In genomic region chr15:79131442-79131841, GRCm38 (mm10) we compare ENCODE assay signal across 7 mouse cellular contexts. TPM values are rescaled to one million over a fixed set of nuclear protein-coding genes. Genes with fewer than 3 reads are reported as not detected.
DNase-seq lines count a peak whose midpoint lies in the region; ATAC-seq and TF ChIP-seq lines count a peak whose summit lies in the region.

No protein-coding gene starts in this region.

- in situ Hi-C loops in Patski (cut with MboI; ENCODE audit: low pct_unique_long_range_greater_than_20kb) = no loop called here

- H3K4me3 ChIP-seq in liver, postnatal 0 days (ENCODE audit: low read depth, low read length) = no peak overlapping the region
- H3K4me3 ChIP-seq in intestine, embryonic 16.5 days (ENCODE audit: low read length) = no peak overlapping the region

- H3K4me2 ChIP-seq in liver, postnatal 0 days (ENCODE audit: low read depth, low read length) = no peak overlapping the region
- H3K4me2 ChIP-seq in intestine, embryonic 16.5 days (ENCODE audit: low read depth, low read length) = no peak overlapping the region

- H3K9me3 ChIP-seq in liver, postnatal 0 days (ENCODE audit: low read length) = no peaks in the 10 kb centered on the region
- H3K9me3 ChIP-seq in intestine, embryonic 16.5 days (ENCODE audit: control insufficient read depth, low read length) = no peaks in the 10 kb centered on the region

- H3K36me3 ChIP-seq in liver, postnatal 0 days (replicated peaks; ENCODE audit: insufficient read depth, low read length) = peaks cover 23% of the 10 kb centered on the region
- H3K36me3 ChIP-seq in intestine, embryonic 16.5 days (ENCODE audit: control insufficient read depth, insufficient read depth, low read length) = peaks cover 28% of the 10 kb centered on the region

- no peaks in the 10 kb centered on the region for H3K27me3 ChIP-seq in Patski
- no peaks in the 10 kb centered on the region for H3K27me3 ChIP-seq in liver, postnatal 0 days (ENCODE audit: insufficient read depth, low read length)
- H3K27me3 ChIP-seq in intestine, embryonic 16.5 days (replicated peaks; ENCODE audit: control insufficient read depth, insufficient read depth, low read length) = no peaks in the 10 kb centered on the region

- H3K4me1 ChIP-seq in liver, postnatal 0 days (ENCODE audit: insufficient read depth) = no peaks in the 10 kb centered on the region
- H3K4me1 ChIP-seq in intestine, embryonic 16.5 days (ENCODE audit: control insufficient read depth, insufficient read depth, low read length) = no peaks in the 10 kb centered on the region

- no peak overlapping the region for H3K9ac ChIP-seq in liver, postnatal 0 days (replicated peaks)
- H3K9ac ChIP-seq in intestine, embryonic 16.5 days (ENCODE audit: low read depth, low read length) = no peak overlapping the region

- POLR2A ChIA-PET in Patski (lab: Charles Lee) = interaction anchor here (2.0 to 2.5 kb wide), 2 partner anchors 9 to 22 kb away, joined by 7 to 10 read pairs; partner anchors contain the start of genes 1700088E04Rik, Micall1 and Polr2f

- TF ChIP-seq EP300 in liver, postnatal 0 days (IDR thresholded peaks at IDR 0.05; ENCODE audit: low read depth) = no peak

- H3K27ac ChIP-seq in liver, postnatal 0 days (ENCODE audit: low read depth) = no peak overlapping the region
- no peak overlapping the region for H3K27ac ChIP-seq in intestine, embryonic 16.5 days (ENCODE audit: low read length)

- peak; percentile 79 for DNase-seq in Patski (ENCODE audit: low read depth, low spot score)
- peak; percentile 92 for DNase-seq in adrenal gland, postnatal 10 days
- peak; percentile 95 for DNase-seq in gonadal fat pad, adult 2 months (ENCODE audit: low read depth)
- DNase-seq in lung, postnatal 10 days = peak; percentile 85
- no peak for DNase-seq in liver, postnatal 0 days

- TF ChIP-seq CTCF in Patski (IDR thresholded peaks at IDR 0.05) = no peak
- TF ChIP-seq CTCF in liver, postnatal 0 days (IDR thresholded peaks at IDR 0.05; ENCODE audit: low read depth) = no peak

- peak; percentile 44 for ATAC-seq in Patski
- no peak for ATAC-seq in inflammation-experienced regulatory T-cells, adult 6 months
- no peak for ATAC-seq in liver, postnatal 0 days
- no peak for ATAC-seq in intestine, embryonic 16.5 days

- WGBS in liver, postnatal 0 days (ENCODE audit: insufficient replicate concordance) = 81% methylated on average over 7 of the region's 7 CpGs
- 64% methylated on average over 7 of the region's 7 CpGs for WGBS in intestine, embryonic 16.5 days

- CTCF ChIA-PET in Patski (lab: Charles Lee) = interaction anchor here (0.8 to 1.5 kb wide), 4 partner anchors 9 to 92 kb away, joined by 3 to 4 read pairs (median 3); partner anchors contain the start of gene Polr2f

RNA-seq across cellular contexts. Expression of gene Polr2f, which starts 9.4 kb away (rescaled TPM):
- polyA plus RNA-seq in Patski (2021) = 178 TPM
- 100 to 1,000 TPM; 145 TPM for total RNA-seq in adrenal gland, postnatal 10 days (2021)
- polyA plus RNA-seq in gonadal fat pad, adult 2 months (2012; rRNA removed) = 41.4 and 56.3 TPM in 2 replicates
- 100 to 1,000 TPM; 109 to 122 (median 116) TPM for polyA plus RNA-seq in inflammation-experienced regulatory T-cells, adult 6 months (2017; shearing (Covaris generic))
- polyA plus RNA-seq in liver, postnatal 0 days (2015; fragmentation: Nextera tagmentation; extraction: Ambion mirVana) = 129 and 130 TPM in 2 replicates
- polyA plus RNA-seq in intestine, embryonic 16.5 days (2015; fragmentation: Nextera tagmentation; extraction: Ambion mirVana) = 287 and 317 TPM in 2 replicates

RNA-seq across cellular contexts. Expression of gene 1700088E04Rik, which starts 9.6 kb away (rescaled TPM):
- polyA plus RNA-seq in Patski (2021) = 34.2 TPM
- 1 to 10 TPM; 3.5 to 3.7 TPM for total RNA-seq in adrenal gland, postnatal 10 days (2021)
- 15.7 and 15.8 TPM in 2 replicates for polyA plus RNA-seq in gonadal fat pad, adult 2 months (2012; rRNA removed)
- 1 to 10 TPM; 5.4 to 7.1 (median 5.9) TPM for polyA plus RNA-seq in inflammation-experienced regulatory T-cells, adult 6 months (2017; shearing (Covaris generic))
- polyA plus RNA-seq in liver, postnatal 0 days (2015; fragmentation: Nextera tagmentation; extraction: Ambion mirVana) = 0.72 and 1.2 TPM in 2 replicates
- 4.2 and 5.7 TPM in 2 replicates for polyA plus RNA-seq in intestine, embryonic 16.5 days (2015; fragmentation: Nextera tagmentation; extraction: Ambion mirVana)

RNA-seq across cellular contexts. Expression of gene Micall1, which starts 22.7 kb away (rescaled TPM):
- polyA plus RNA-seq in Patski (2021) = 43.0 TPM
- 10 to 100 TPM; 29.0 to 33.4 TPM for total RNA-seq in adrenal gland, postnatal 10 days (2021)
- polyA plus RNA-seq in gonadal fat pad, adult 2 months (2012; rRNA removed) = 25.2 and 28.3 TPM in 2 replicates
- 10 to 100 TPM in 2 of 3 experiments, 1 to 10 TPM in 1; 7.0 to 20.8 (median 13.3) TPM for polyA plus RNA-seq in inflammation-experienced regulatory T-cells, adult 6 months (2017; shearing (Covaris generic))
- polyA plus RNA-seq in liver, postnatal 0 days (2015; fragmentation: Nextera tagmentation; extraction: Ambion mirVana) = 0.92 and 1.3 TPM in 2 replicates
- 5.2 and 6.3 TPM in 2 replicates for polyA plus RNA-seq in intestine, embryonic 16.5 days (2015; fragmentation: Nextera tagmentation; extraction: Ambion mirVana)

RNA-seq across cellular contexts. Expression of gene Sox10, which starts 33.6 kb away (rescaled TPM):
- polyA plus RNA-seq in Patski (2021) = not detected
- total RNA-seq in adrenal gland, postnatal 10 days (2021) = 1 to 10 TPM; 4.7 to 5.3 TPM
- polyA plus RNA-seq in gonadal fat pad, adult 2 months (2012; rRNA removed) = 0.85 and 1.5 TPM in 2 replicates
- polyA plus RNA-seq in inflammation-experienced regulatory T-cells, adult 6 months (2017; shearing (Covaris generic)) = not detected
- 0.07 and 0.08 TPM in 2 replicates for polyA plus RNA-seq in liver, postnatal 0 days (2015; fragmentation: Nextera tagmentation; extraction: Ambion mirVana)
- 5.2 and 5.4 TPM in 2 replicates for polyA plus RNA-seq in intestine, embryonic 16.5 days (2015; fragmentation: Nextera tagmentation; extraction: Ambion mirVana)

RNA-seq across cellular contexts. Expression of gene Eif3l, which starts 56.5 kb away (rescaled TPM):
- 220 TPM for polyA plus RNA-seq in Patski (2021)
- total RNA-seq in adrenal gland, postnatal 10 days (2021) = 100 to 1,000 TPM; 172 to 182 TPM
- polyA plus RNA-seq in gonadal fat pad, adult 2 months (2012; rRNA removed) = 176 and 195 TPM in 2 replicates
- 100 to 1,000 TPM; 224 to 286 (median 240) TPM for polyA plus RNA-seq in inflammation-experienced regulatory T-cells, adult 6 months (2017; shearing (Covaris generic))
- 70.9 and 76.4 TPM in 2 replicates for polyA plus RNA-seq in liver, postnatal 0 days (2015; fragmentation: Nextera tagmentation; extraction: Ambion mirVana)
- polyA plus RNA-seq in intestine, embryonic 16.5 days (2015; fragmentation: Nextera tagmentation; extraction: Ambion mirVana) = 221 and 238 TPM in 2 replicates
